10 mouse cellular contexts compared by ENCODE assay signal in the genomic region with DNA sequence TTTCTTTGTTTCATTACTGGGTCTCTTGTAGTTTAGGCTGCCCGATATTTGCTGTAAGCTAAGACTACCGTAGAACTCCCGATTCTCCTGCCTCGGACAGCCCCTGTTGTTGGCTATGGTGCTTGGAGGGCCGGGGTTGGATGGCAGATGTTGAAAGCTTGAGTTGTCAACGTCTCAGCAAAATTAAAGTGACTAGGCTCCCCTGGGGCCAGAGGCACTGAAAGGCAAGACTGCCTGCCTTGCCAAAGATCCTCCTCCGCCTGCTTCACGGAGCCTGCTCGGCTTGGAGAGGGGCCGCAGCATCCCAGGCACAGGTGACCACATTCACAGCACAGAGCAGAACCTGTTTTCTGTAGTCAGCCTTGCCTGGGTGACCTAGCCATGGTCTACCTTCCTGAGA. TPM values are rescaled to one million over a fixed set of nuclear protein-coding genes. Genes with fewer than 3 reads are reported as not detected.
"Had no signal": no experiment of that assay in that cellular context is flagged by ENCODE, and none has a peak within 500 bp of the region (broad histone marks: within the 10 kb centered on the region; RNA-seq: fewer than 3 reads in every experiment).

No protein-coding gene starts in this region.

- H3K4me3 ChIP-seq: limb, embryonic 13.5 days; midbrain, embryonic 13.5 days had no signal

- DNase-seq: kidney, adult 8-10 months; kidney, postnatal 25 days; layer of hippocampus, postnatal 36 days; lung, adult 18-20 months; thymus, adult 18-20 months had no signal

- H3K36me3 ChIP-seq: limb, embryonic 13.5 days; midbrain, embryonic 13.5 days had no signal

- H3K9ac ChIP-seq: limb, embryonic 13.5 days; liver, embryonic 14.5 days; midbrain, embryonic 13.5 days had no signal

- H3K4me2 ChIP-seq: limb, embryonic 13.5 days; midbrain, embryonic 13.5 days had no signal

- H3K27ac ChIP-seq: limb, embryonic 13.5 days; liver, embryonic 14.5 days; midbrain, embryonic 13.5 days had no signal

- ATAC-seq: intestine, postnatal 0 days; midbrain, embryonic 13.5 days had no signal

- H3K27me3 ChIP-seq: limb, embryonic 13.5 days; midbrain, embryonic 13.5 days had no signal

- H3K9me3 ChIP-seq: limb, embryonic 13.5 days; midbrain, embryonic 13.5 days had no signal

- H3K4me1 ChIP-seq: midbrain, embryonic 13.5 days had no signal

RNA-seq across cellular contexts. Expression of gene Lgals7, which starts 16.9 kb away (rescaled TPM):
- polyA plus RNA-seq: liver, adult 2 months had no signal
